Mouse (Mus musculus) urinary bladder, postnatal 0 days (tissue): Measurements from ENCODE around the gene Fitm2. TPM values are rescaled to one million over a fixed set of nuclear protein-coding genes. Genes with fewer than 3 reads are reported as not detected.

Experiments
- polyA plus RNA-seq: library from polyadenylated mRNA; unstranded; fragments of >200 nt; fragmentation: Nextera tagmentation; extraction: Ambion mirVana; gene quantifications from 2 replicates; pipeline ENCODE4 v1.2.1, GENCODE M21; 2015

The Fitm2 gene
- 6.5 and 7.5 TPM in 2 replicates for polyA plus RNA-seq

DNA sequence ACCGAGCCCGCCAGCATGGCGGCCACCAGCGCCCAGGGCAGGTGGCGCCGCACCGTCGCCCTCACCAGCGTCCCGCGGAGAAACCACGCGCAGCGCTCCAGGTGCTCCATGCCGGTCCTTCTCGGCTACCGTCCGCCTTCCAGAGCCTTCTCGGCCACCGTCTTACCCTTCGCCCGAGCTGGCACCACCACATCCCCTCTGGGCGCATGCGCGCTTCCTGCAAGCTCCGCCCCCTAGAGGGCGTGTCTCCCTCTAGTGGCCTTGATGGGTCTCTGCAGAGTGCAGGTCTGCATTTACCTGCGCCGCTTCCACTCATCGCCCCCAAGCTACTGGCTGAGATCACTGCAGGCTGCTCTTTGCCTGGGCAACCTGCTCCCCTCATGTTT lies at the start of gene Fitm2:
TSS of gene Fitm2 (minus strand) at position 164 of the 386 bp plus-strand sequence.

GRCm38 (mm10) chr2:163506300-163507004 lies 34.0 kb upstream of the Fitm2 start, which contains the start of gene Hnf4a:
Hnf4a (plus strand) TSS chr2:163506808.

GRCm38 (mm10) chr2:163492018-163492417 lies 19.6 kb upstream of the Fitm2 start, which contains the start of gene R3hdml:
R3hdml (plus strand) TSS chr2:163492318.

DNA sequence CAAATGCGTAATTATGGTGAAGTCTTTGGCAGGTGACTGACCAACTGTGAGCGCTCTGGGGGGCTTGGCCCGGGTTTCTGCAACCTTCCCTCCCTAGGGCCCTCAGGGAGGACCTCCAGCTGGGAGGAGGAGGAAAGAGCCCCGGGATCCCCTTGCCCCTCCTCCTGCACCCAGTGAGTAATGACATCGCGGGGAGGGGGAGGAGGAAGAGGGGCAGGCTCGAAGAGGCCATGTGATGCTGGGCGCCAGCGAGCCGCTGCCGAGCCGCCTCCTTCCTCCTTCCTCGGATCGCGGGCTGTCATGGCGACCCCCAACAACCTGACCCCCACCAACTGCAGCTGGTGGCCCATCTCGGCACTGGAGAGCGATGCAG lies 34.2 kb downstream of the Fitm2 start, which contains the start of gene Gdap1l1:
TSS of gene Gdap1l1 (plus strand) at position 231 of the 373 bp plus-strand sequence.

DNA sequence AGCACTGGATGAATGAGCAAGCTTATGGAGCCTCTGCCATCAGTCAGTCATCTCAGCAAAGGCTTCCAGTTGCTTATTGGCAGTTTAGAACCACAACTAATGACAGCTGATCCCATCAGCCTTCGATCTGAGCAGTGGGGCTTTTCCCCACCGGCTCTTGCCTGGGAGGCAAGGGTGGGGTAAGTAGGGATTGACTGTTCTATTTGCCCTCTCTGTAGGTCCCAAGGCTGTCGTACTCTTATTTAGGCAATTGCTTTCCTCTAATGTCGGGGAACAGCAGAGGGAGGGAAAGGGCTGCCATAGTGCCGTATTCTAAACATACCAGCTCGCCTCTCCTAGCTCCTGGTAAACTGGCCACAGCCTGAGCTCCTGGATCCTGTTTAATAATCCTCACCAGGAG lies 47.8 kb downstream of the Fitm2 start, which contains the start of gene Oser1:
TSS of gene Oser1 (minus strand) at position 101 of the 400 bp plus-strand sequence.

Other genes with a start within 250 kb of the Fitm2 start
- 63.2 and 68.0 TPM in 2 replicates for gene Jph2, start 74.6 kb downstream of the Fitm2 start, polyA plus RNA-seq
- 48.4 and 49.5 TPM in 2 replicates for gene Oser1, start 47.9 kb downstream of the Fitm2 start, polyA plus RNA-seq
- gene Gdap1l1, start 34.2 kb downstream of the Fitm2 start, polyA plus RNA-seq = 0.63 and 0.73 TPM in 2 replicates
- gene R3hdml, start 19.7 kb upstream of the Fitm2 start, polyA plus RNA-seq = not detected in 2 replicates
- gene Hnf4a, start 34.2 kb upstream of the Fitm2 start, polyA plus RNA-seq = 0.27 and 0.40 TPM in 2 replicates
- gene Ttpal, start 129.7 kb upstream of the Fitm2 start, polyA plus RNA-seq = 20.8 and 24.4 TPM in 2 replicates
- 54.9 and 58.0 TPM in 2 replicates for gene Serinc3, start 172.5 kb upstream of the Fitm2 start, polyA plus RNA-seq
- gene Pkig, start 185.8 kb upstream of the Fitm2 start, polyA plus RNA-seq = 125 and 140 TPM in 2 replicates